Mouse (Mus musculus) testis, postnatal 14 days (tissue): ENCODE measurements around the gene Tlk2.
"Not testable (repeated sequence)": the region's sequence is repeated elsewhere in the genome, so short reads cannot be mapped to it uniquely, and the experiment has no call there.

Source experiments
- DNase-seq: peaks from one replicate; pipeline ENCODE4 v3.0.0; 2021; ENCODE audit warnings: low spot score

Gene Tlk2

GRCm38 (mm10) chr11:105178516-105178915 is at the start of gene Tlk2:
Gene Tlk2 (plus strand): TSS chr11:105178807.
- DNase-seq: no peak

- DNase-seq: no peak
These were observed 42.9 kb upstream of the Tlk2 start for GRCm38 (mm10) chr11:105135692-105136091.

- DNase-seq: not testable (repeated sequence)
These were observed 41.4 kb upstream of the Tlk2 start for GRCm38 (mm10) chr11:105137255-105137654.

DNA sequence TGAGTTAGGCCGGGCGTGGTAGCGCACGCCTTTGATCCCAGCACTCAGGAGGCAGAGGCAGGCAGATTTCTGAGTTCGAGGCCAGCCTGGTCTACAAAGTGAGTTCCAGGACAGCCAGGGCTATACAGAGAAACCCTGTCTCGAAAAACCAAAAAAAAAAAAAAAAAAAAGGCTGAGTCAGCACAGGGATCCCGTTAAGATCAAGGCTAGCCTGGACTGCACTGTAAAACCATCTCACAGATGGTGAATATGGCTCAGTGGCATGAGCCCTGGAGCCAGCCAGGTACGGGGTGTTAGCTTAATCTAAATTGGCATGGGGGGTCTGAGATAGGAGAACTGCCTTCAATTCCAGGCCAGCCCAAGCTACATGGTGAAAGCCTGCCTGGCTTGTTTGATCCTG is 38.1 kb upstream of the Tlk2 start:
- not testable (repeated sequence) for DNase-seq

DNA sequence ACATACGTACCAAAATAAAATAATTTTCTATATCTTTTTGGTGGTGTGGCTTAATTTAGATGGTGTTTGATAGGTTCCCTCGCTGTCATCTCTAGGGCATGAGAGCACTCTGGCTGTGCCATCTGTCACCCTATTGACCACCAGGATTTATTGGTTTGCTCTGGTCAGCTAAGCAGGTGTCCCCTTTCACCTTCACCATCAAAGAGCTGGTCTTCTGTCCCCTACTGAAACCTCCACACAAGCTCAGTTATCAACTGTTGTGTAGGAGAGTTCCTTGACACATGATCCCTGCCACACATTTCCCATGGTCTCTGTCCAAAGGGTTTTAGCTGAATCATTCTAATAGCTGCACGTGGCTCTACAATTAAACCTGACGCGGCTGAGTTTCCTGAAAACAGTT is 37.5 kb upstream of the Tlk2 start:
- no peak for DNase-seq

DNA sequence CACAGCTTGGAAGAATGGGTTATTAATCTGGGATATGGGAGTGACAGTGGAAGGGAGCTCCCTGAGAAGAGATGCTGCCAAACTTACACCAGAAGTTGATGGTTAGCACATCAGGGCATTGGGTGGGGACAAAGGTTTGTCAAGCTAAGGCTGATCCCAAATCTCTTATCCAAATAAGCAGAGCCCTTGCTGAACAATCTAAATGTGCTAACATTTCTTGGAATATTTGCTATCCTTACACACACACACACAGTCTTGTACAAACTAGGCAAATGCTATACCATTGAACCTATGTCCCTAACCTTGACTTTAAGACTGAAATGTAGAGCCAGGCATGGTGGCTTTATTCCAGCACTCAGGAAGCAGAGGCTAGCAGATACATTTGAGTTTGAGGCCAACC is 35.0 kb upstream of the Tlk2 start:
- DNase-seq: no peak

DNA sequence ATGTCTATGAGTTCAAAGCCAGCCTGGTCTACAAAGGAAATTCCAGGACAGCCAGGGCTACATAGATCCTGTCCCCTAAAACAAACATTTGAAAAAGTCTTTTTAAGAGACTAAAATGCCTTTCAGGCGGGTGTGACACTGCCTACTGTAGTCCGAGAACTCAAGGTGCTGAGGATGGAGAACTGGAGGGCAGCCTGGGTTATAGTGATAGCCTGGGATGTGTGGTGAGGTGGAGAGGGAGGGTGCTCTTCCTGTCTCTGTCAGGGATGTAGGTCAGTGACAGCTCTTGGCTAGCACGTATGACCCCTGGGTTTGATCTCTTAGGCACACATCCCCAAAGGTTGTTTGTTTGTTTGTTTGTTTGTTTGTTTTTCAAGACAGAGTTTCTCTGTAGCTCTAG is 34.5 kb upstream of the Tlk2 start:
- DNase-seq: no peak

- no peak for DNase-seq
These were observed 33.9 kb upstream of the Tlk2 start for GRCm38 (mm10) chr11:105144508-105145210.

- no peak for DNase-seq
These were observed 33.4 kb upstream of the Tlk2 start for GRCm38 (mm10) chr11:105145211-105145610.

DNA sequence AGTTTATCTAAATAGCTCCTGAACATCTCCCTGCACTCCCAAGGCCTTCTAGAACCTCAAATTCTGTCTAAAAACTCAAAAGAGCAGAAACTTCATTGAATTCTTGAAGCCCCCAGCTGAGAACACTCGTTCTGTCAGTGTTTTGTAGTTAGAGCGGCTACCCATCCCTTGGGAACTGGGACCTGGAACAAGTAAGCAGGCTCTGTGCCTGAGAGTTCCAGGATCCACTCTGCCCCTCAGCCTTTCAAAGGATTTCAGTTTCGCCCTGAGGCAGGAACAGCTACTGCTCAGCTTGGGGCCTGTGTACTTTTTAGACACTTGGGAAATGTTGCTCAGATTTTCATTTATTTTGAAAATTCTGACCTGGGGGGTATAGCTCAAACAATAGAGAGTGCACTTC is 32.0 kb upstream of the Tlk2 start, which contains the start of gene Gm10842:
Gm10842 (plus strand) TSS at position 301 of the 400 bp plus-strand sequence.
- DNase-seq: no peak

- DNase-seq: no peak
These were observed 29.3 kb upstream of the Tlk2 start for GRCm38 (mm10) chr11:105149353-105149752.

- no peak for DNase-seq
These were observed 28.8 kb upstream of the Tlk2 start for GRCm38 (mm10) chr11:105149766-105150165.

DNA sequence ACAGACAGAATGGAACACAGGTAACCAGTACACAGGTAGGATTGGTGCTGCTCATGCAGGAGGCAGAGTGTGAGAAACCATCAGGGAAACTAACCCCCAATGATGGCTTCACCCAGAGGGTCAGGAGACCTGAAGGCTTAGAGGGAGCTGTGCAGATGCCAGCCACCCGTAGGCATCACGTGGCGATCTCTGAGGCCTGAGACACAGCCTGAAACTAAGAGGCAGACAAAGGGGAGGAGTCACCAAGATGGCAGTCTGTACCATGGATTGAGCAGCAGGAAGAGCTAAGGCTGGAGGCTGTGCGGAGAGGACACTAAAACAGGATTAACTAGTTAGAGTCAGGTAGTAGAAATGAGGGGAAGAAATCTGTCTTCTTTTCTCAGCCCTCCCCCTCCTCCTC is 27.9 kb upstream of the Tlk2 start:
- DNase-seq: no peak

DNA sequence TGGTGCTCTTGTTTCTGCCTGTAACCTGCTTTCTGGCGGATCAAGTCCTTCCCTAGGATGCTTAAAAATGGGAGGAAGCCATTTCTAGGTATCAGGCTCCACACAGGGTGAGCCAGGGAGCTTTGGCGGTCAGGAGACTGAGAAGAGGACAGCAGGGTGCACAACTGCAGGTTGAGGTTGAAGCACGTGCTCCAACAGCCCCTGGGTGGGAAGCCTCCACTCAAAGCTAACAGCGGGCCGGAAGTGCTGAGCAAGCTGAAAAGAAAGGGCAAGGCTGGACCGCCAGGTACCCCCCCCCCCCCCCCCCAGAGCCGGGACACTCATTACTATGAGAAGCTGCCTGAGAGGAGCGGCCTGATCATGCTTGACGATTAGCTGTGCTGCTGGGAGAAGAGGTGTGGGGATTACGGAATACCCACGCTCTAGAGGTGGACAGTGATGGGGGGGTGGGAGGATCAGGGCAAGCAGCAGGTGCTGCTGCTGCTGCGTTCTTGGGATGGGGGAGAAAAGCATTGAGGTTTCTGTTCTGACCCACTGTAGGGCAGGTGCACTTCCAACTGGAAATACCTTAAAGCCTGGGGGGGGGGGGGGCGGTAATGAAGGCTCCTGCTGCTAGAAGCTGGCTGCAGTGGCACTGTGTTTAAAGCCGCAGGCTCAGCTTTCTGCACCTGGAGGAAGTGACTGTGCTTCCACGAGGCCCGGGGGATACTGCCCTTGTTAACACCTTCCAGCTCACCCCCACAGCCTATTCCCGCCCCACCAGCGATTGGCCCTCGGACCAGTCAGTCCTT is 27.2 kb upstream of the Tlk2 start:
- peak; percentile 35 for DNase-seq

- DNase-seq: no peak
These were observed 26.6 kb upstream of the Tlk2 start for GRCm38 (mm10) chr11:105152017-105152300.

- DNase-seq: no peak
These were observed 26.2 kb upstream of the Tlk2 start for GRCm38 (mm10) chr11:105152357-105152899.

- peak; percentile 24 for DNase-seq
These were observed 25.4 kb upstream of the Tlk2 start for GRCm38 (mm10) chr11:105153068-105153833.

DNA sequence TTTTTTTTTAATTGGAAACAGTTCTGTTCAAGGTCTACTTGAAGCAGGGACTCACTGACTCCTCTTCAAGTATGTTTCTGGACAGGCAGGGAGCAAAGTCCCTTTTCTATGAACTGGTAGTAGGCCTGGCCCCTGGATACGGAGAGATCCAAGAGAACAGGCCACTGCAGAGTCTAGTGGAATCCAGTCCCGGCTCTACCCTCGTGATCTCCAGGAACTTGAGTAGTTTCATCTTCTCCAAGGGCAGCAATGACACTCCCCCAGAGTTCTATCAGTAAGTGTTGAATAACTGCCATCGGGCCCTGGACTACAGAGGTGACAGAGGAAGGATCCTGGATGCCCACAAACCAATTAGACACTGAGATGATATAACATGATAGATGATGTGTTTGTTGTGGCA is 22.7 kb upstream of the Tlk2 start:
- DNase-seq: peak; percentile 15

DNA sequence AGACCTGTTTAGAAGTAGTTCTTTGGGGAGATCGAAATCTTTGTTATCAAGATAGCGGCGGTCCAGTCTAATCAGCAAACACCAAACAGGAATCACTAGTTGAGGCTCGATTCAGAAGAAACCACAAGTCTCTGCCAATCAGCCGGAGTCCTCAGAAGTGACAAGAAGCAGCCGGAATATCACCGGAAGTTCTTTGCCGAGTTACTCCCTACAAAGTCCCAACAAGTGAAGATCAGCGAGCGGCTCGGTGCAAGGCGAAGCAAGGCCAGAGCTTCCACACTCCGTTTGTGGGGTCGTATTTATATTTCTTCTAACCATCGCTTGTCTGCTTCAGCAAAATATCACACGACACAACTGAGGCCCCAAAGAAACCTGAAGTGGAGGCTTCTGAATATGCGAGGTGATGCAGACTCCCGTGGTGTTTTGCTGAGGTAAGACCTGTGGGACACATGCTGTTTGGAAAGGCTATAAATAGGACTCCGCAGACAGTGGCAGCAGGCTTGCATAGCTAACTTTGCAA is 21.8 kb upstream of the Tlk2 start:
- no peak for DNase-seq

DNA sequence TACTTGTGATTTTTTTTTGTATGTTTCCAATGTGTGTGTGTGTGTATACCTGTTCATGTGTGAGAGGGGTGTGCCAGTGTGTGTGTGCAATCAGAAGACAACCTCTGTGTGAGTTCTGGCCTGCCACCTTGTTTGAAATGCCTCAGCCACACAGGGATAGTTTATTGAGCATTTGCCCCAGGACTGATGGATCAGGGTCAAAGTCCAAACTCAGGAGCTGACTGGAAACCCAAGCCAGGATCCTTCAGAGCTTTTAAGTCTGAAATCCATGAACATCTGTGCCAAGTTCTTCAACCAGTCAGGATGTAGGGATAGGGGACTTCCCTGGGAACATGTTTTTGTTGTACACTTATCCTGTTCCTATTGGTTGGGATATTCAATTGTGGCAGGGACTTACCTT is 20.6 kb upstream of the Tlk2 start:
- DNase-seq: no peak

DNA sequence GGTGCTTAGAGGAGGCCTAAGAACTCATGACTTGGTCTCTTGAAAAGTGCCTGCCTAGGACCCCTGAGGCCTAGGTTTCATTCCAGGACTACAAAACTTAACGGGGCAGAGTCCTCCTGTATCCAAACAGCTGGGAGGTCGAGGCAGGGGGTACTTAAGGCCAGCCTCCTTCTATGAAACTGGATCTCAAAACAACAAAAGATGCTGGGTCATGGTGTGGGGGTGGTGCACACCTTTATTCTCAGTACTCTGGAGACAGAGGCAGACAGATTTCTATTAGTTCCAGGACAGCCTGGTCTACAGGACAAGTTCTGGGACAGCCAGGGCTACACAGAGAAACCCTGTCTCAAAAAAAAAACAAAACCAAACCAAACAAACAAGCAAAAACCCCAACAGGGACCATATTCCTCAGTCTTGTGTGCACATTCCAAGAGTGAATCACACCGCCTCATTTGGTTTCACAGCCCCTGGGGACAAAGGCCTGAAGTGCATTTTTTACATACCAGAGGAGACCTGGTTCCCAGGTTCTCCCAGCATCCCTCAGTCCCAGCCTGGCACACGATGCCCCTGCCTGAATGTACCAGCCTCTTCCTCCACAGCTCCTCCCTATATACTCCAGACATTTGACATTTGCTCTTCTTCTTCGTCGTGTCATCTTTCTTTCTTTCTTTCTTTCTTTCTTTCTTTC is 18.8 kb upstream of the Tlk2 start:
- no peak for DNase-seq

DNA sequence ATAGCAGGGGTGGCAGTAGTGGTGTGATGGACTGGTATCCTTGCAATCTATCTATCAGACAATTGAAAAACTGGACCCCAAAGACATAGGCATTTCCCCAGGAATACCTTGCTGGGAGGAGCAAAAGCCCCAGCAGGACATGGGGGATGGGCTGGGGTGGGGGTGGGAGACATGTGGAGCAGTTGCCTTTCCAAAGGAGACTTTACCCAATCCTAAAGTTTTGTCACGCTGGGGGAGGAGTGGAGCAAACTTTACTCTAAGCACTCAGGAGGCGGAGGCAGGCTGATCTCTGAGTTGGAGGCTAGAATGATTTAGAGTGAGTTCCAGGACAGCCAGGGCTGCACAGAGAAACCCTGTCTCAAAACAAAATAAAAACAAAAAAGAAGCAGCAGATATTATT is 17.2 kb upstream of the Tlk2 start:
- DNase-seq: no peak
